Mouse (Mus musculus): ENCODE data around the gene Slamf7.

GRCm38 (mm10) chr1:171647716-171648115 is 5.1 kb downstream of the Slamf7 start:
- no peak for TF ChIP-seq HCFC1 (IDR thresholded peaks at IDR 0.05; ENCODE audit: borderline replicate concordance, insufficient read depth, low read length)
- no peak for TF ChIP-seq ZNF384 (IDR thresholded peaks at IDR 0.05; ENCODE audit: low read depth, low read length)
- no peak for TF ChIP-seq MAFK (IDR thresholded peaks at IDR 0.05; ENCODE audit: insufficient read depth, low read depth, low read length)

Measured in ES-E14 (cell line).